Mouse (Mus musculus): ENCODE results near the gene Tdrd12. TPM values are rescaled to one million over a fixed set of nuclear protein-coding genes. Genes with fewer than 3 reads are reported as not detected.

Gene Tdrd12
- polyA plus RNA-seq, 1 experiment, result not detected

DNA sequence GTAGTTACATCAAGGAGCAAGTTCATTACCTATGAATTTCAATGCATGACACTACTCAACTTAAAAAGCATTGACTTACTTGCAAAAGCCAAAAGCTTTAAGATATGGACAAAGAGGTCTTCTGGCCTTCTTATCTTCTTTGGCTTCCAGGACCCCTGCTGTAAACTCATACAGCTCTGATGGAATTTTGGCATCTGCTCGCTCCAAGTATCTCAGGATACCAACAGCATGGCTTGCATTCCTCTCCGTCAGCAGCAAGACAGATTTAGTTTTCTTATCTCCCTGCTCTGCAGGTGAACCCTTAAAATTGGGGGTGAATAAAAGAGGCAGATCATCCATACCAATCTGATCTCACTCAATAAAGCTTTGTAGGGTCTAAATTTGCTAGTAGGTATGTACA, 52.4 kb downstream of the Tdrd12 start:
- Histone ChIP-seq H3K4me1 (ENCODE audit: control insufficient read depth, insufficient read depth, insufficient read length) (no peaks in the 10 kb centered on the region), H3K36me3 (ENCODE audit: control insufficient read depth, insufficient read depth, low read length) (no peaks in the 10 kb centered on the region), H3K27me3 (ENCODE audit: control insufficient read depth, insufficient read depth, low read length) (no peaks in the 10 kb centered on the region), H3K27ac (ENCODE audit: insufficient read depth, low read length) (no peak overlapping the region), H3K4me3 (ENCODE audit: extremely low read depth, insufficient read depth, insufficient read length) (no peak overlapping the region)
- TF ChIP-seq POLR2A (IDR thresholded peaks at IDR 0.05; ENCODE audit: low read depth, low read length) (no peak), CTCF (IDR thresholded peaks at IDR 0.05; ENCODE audit: extremely low read depth, insufficient read depth, insufficient read length, insufficient replicate concordance) (no peak)
- WGBS, result 85% methylated on average over 2 of the region's 2 CpGs
- no peak for DNase-seq (ENCODE audit: low read depth in 1 of 2, low spot score in 2 of 2)

DNA sequence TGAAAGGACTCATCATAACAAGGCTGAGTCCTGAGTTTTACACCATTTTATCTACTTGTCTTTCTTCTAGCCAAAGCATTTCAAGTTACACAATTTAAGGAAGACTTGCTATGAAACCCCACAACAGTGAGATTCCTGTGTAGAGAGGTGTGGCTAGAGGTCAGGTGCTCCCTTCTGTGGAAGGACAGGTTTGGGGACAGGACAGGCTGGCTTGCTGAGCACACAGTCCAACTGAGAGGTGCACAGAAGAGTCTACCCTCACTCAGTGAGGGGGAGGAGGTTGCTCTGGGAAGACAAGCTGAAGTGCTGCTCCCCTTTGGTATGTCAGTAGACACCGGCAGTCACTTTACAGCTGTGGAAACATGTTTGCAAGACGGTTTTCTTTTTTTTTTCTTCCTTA, 61.1 kb downstream of the Tdrd12 start:
- Histone ChIP-seq H3K4me3 (ENCODE audit: extremely low read depth, insufficient read depth, insufficient read length) (no peak overlapping the region), H3K4me1 (ENCODE audit: control insufficient read depth, insufficient read depth, insufficient read length) (no peaks in the 10 kb centered on the region), H3K36me3 (ENCODE audit: control insufficient read depth, insufficient read depth, low read length) (no peaks in the 10 kb centered on the region), H3K27ac (ENCODE audit: insufficient read depth, low read length) (no peak overlapping the region), H3K27me3 (ENCODE audit: control insufficient read depth, insufficient read depth, low read length) (no peaks in the 10 kb centered on the region)
- TF ChIP-seq CTCF (IDR thresholded peaks at IDR 0.05; ENCODE audit: extremely low read depth, insufficient read depth, insufficient read length, insufficient replicate concordance), result no peak
- TF ChIP-seq POLR2A (IDR thresholded peaks at IDR 0.05; ENCODE audit: low read depth, low read length), result no peak
- WGBS, result 89% methylated on average over 2 of the region's 2 CpGs
- no peak for DNase-seq (ENCODE audit: low read depth in 1 of 2, low spot score in 2 of 2)

DNA sequence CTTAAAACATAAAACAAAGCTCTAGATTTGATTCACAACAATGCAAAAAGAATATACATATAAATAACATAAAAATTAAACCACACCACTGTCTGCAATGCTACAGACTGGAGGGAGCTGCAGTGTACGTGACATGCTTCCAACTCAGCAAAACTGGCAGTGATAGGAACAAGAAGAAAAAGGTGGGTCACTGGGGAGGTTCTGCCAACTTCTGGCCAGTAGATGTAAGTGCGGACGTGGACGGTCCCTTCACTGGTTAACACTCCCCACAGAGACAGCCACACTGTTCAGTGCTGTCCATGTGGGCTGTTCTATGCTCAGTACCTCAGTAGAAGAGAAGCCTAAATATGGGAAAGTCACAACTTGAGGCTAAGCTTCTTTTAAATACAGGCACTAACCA, 66.8 kb downstream of the Tdrd12 start:
- no peak overlapping the region for H3K4me3 ChIP-seq (ENCODE audit: extremely low read depth, insufficient read depth, insufficient read length)
- DNase-seq (ENCODE audit: low read depth in 1 of 2, low spot score in 2 of 2), result no peak
- H3K27ac ChIP-seq (ENCODE audit: insufficient read depth, low read length), result no peak overlapping the region
- 44% methylated on average over 4 of the region's 4 CpGs for WGBS
- H3K4me1 ChIP-seq (ENCODE audit: control insufficient read depth, insufficient read depth, insufficient read length), result no peaks in the 10 kb centered on the region
- H3K27me3 ChIP-seq (ENCODE audit: control insufficient read depth, insufficient read depth, low read length), result no peaks in the 10 kb centered on the region
- no peaks in the 10 kb centered on the region for H3K36me3 ChIP-seq (ENCODE audit: control insufficient read depth, insufficient read depth, low read length)
- TF ChIP-seq CTCF (IDR thresholded peaks at IDR 0.05; ENCODE audit: extremely low read depth, insufficient read depth, insufficient read length, insufficient replicate concordance), result no peak
- no peak for TF ChIP-seq POLR2A (IDR thresholded peaks at IDR 0.05; ENCODE audit: low read depth, low read length)

DNA sequence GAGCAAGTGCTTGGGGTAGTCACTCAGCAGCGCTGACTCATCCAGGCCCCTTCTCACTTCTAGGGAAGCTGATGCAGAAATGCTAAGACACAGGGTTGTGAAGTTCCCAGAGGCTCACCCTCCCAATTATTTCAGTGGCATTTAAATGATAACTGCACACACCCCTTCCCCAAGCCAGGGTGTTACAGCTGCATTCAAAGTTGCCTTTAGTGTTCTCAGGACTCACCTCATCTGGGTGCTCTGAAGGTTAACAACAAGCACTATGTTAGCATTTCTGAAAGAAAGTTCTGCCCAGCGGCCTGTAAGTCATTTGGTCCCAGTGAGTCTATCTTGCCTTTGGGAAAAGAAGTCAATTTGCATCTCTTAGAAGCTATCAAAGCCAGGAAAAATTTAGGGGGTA, 69.7 kb downstream of the Tdrd12 start:
- 69% methylated on average over 2 of the region's 2 CpGs for whole genome bisulfite sequencing

DNA sequence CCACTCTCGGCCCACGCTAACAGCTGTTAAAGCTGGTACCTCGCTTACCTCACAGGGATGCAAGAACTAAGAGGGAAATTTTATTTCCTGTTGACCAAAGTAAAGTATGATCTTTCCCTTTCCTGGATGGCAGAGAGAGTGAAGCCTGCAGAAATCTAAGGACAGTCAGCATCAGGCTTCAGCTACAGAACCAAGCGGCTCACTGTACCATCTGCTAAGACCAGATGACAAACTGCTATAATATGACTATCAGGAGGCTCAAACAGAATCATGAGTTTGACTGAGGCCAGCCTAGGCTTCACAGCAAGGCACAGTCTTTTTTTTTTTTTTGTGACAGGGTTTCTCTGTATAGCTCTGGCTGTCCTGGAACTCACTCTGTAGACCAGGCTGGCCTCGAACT, 72.5 kb downstream of the Tdrd12 start:
- WGBS, result 89% methylated on average over 5 of the region's 5 CpGs
- TF ChIP-seq POLR2A (IDR thresholded peaks at IDR 0.05; ENCODE audit: low read depth, low read length), result no peak
- no peak for TF ChIP-seq CTCF (IDR thresholded peaks at IDR 0.05; ENCODE audit: extremely low read depth, insufficient read depth, insufficient read length, insufficient replicate concordance)
- H3K27ac ChIP-seq (ENCODE audit: insufficient read depth, low read length), result no peak overlapping the region
- no peak for DNase-seq (ENCODE audit: low read depth in 1 of 2, low spot score in 2 of 2)
- no peaks in the 10 kb centered on the region for H3K36me3 ChIP-seq (ENCODE audit: control insufficient read depth, insufficient read depth, low read length)
- no peaks in the 10 kb centered on the region for H3K4me1 ChIP-seq (ENCODE audit: control insufficient read depth, insufficient read depth, insufficient read length)
- no peaks in the 10 kb centered on the region for H3K27me3 ChIP-seq (ENCODE audit: control insufficient read depth, insufficient read depth, low read length)
- H3K4me3 ChIP-seq (ENCODE audit: extremely low read depth, insufficient read depth, insufficient read length), result no peak overlapping the region

More for the DNA sequence above, 69.7 kb downstream of the Tdrd12 start:
- Histone ChIP-seq H3K27ac (ENCODE audit: insufficient read depth, low read length) (no peak overlapping the region), H3K4me3 (ENCODE audit: extremely low read depth, insufficient read depth, insufficient read length) (no peak overlapping the region), H3K4me1 (ENCODE audit: control insufficient read depth, insufficient read depth, insufficient read length) (no peaks in the 10 kb centered on the region), H3K27me3 (ENCODE audit: control insufficient read depth, insufficient read depth, low read length) (no peaks in the 10 kb centered on the region), H3K36me3 (ENCODE audit: control insufficient read depth, insufficient read depth, low read length) (no peaks in the 10 kb centered on the region)
- no peak for DNase-seq (ENCODE audit: low read depth in 1 of 2, low spot score in 2 of 2)
- TF ChIP-seq POLR2A (IDR thresholded peaks at IDR 0.05; ENCODE audit: low read depth, low read length) (no peak), CTCF (IDR thresholded peaks at IDR 0.05; ENCODE audit: extremely low read depth, insufficient read depth, insufficient read length, insufficient replicate concordance) (no peak)

DNA sequence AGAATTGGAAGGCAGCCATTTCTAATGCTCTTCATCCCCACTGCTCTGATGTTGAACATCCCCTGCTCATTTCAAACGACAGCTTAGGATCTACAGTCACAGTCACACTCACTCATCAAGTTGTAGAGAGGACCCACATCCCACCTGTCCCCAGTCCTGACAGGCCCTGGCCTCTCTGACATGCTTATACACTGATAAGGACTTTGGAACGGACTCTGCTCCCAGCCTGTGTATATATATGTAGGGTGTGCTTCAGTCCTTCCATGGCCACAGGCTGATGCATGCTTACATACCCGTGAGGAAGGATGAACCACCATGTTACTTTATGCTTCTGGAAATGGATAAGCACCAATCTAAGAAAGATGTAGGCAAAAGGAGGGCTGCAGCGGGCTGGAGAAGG, 76.6 kb downstream of the Tdrd12 start:
- no peaks in the 10 kb centered on the region for H3K4me1 ChIP-seq (ENCODE audit: control insufficient read depth, insufficient read depth, insufficient read length)
- no peak overlapping the region for H3K4me3 ChIP-seq (ENCODE audit: extremely low read depth, insufficient read depth, insufficient read length)
- no peaks in the 10 kb centered on the region for H3K27me3 ChIP-seq (ENCODE audit: control insufficient read depth, insufficient read depth, low read length)
- no peaks in the 10 kb centered on the region for H3K36me3 ChIP-seq (ENCODE audit: control insufficient read depth, insufficient read depth, low read length)
- H3K27ac ChIP-seq (ENCODE audit: insufficient read depth, low read length), result no peak overlapping the region
- DNase-seq (ENCODE audit: low read depth in 1 of 2, low spot score in 2 of 2), result no peak
- TF ChIP-seq CTCF (IDR thresholded peaks at IDR 0.05; ENCODE audit: extremely low read depth, insufficient read depth, insufficient read length, insufficient replicate concordance) (no peak), POLR2A (IDR thresholded peaks at IDR 0.05; ENCODE audit: low read depth, low read length) (no peak)
- 88% methylated on average over 4 of the region's 4 CpGs for WGBS

DNA sequence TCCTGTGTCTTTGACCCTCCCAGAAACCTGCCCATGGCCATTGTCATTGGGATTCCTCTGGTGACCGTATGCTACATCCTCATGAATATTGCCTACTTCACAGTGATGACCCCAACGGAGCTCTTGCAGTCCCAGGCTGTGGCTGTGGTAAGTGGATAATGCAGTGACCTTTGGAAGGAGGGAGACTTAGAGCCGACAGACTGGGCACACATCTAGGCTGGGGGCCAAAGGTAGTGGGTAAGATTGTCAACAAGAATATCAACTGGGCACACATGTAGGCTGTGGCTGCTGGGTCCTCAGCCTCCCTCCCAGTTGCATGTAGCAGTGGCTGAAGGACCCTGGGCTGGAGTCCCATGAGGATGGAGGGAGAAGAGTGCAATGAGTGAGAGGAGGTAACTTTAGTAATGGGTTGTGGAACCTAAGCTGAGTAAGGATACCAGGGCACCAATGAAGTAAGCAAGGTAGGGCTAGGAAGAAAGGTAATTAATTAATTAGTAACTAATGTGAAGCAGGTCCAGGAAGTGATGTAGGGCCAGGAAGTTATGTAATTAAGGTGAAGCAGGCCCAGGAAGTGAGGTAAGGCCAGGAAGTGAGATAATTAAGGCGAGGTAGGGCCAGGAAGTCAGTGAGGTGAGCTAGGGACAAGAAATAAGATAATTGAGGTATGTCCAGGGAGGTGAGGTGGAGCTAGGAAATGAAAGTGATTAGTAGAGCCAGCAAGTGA, 81.3 kb downstream of the Tdrd12 start:
- 84% methylated on average over 4 of the region's 4 CpGs for WGBS
- TF ChIP-seq POLR2A (IDR thresholded peaks at IDR 0.05; ENCODE audit: low read depth, low read length) (no peak), CTCF (IDR thresholded peaks at IDR 0.05; ENCODE audit: extremely low read depth, insufficient read depth, insufficient read length, insufficient replicate concordance) (no peak)
- Histone ChIP-seq H3K36me3 (ENCODE audit: control insufficient read depth, insufficient read depth, low read length) (no peaks in the 10 kb centered on the region), H3K4me3 (ENCODE audit: extremely low read depth, insufficient read depth, insufficient read length) (no peak overlapping the region), H3K27me3 (ENCODE audit: control insufficient read depth, insufficient read depth, low read length) (no peaks in the 10 kb centered on the region), H3K27ac (ENCODE audit: insufficient read depth, low read length) (no peak overlapping the region), H3K4me1 (ENCODE audit: control insufficient read depth, insufficient read depth, insufficient read length) (no peaks in the 10 kb centered on the region)
- DNase-seq (ENCODE audit: low read depth in 1 of 2, low spot score in 2 of 2), result no peak
